Mouse (Mus musculus): ENCODE results near the gene Etv1. TPM values are rescaled to one million over a fixed set of nuclear protein-coding genes. Genes with fewer than 3 reads are reported as not detected.
"Not testable (repeated sequence)": the region's sequence is repeated elsewhere in the genome, so short reads cannot be mapped to it uniquely, and the experiment has no call there.

Etv1 gene
- polyA plus RNA-seq, 1 experiment from 2014 or later, result 12.8 TPM

DNA sequence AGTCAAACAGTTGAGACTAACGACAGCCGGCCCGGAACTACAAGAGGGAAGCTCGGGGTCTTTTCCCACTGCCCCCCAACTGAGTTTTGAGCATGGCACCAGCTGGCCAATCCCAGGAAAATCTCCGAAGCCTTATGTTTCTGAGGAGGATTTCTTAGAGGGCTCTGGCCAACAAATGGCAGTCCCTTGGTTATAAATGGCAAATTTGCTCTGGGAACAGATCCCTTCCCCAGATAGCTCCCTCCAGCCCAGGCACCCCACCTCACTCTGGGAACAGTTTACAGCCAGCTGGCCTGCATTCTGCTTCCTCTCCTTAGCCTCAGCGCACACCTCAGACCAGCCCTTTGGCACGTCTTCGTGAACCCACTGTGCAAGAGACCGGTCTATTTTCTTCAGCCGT is 53.8 kb downstream of the Etv1 start:
- WGBS, result 84% methylated on average over 10 of the region's 10 CpGs
- H3K9ac ChIP-seq (ENCODE audit: low read depth, low read length), result no peak overlapping the region
- H3K27ac ChIP-seq, result no peak overlapping the region
- H3K4me2 ChIP-seq (ENCODE audit: low read length), result no peak overlapping the region
- no peaks in the 10 kb centered on the region for H3K4me1 ChIP-seq (replicated peaks; ENCODE audit: insufficient read depth, low read length)
- no peaks in the 10 kb centered on the region for H3K27me3 ChIP-seq (ENCODE audit: insufficient read depth, low read length)
- H3K9me3 ChIP-seq (replicated peaks; ENCODE audit: low read length), result no peaks in the 10 kb centered on the region
- ATAC-seq (replicated peaks; ENCODE audit: low FRiP score, low read depth) (no peak), DNase-seq (ENCODE audit: low spot score) (no peak)
- peaks cover 2% of the 10 kb centered on the region; the same call in 1 of the 2 replicates for H3K36me3 ChIP-seq (ENCODE audit: insufficient read depth, low read length)
- TF ChIP-seq CTCF (IDR thresholded peaks at IDR 0.05; ENCODE audit: low read depth), result no peak
- no peak overlapping the region for H3K4me3 ChIP-seq (replicated peaks; ENCODE audit: low read depth, low read length)

DNA sequence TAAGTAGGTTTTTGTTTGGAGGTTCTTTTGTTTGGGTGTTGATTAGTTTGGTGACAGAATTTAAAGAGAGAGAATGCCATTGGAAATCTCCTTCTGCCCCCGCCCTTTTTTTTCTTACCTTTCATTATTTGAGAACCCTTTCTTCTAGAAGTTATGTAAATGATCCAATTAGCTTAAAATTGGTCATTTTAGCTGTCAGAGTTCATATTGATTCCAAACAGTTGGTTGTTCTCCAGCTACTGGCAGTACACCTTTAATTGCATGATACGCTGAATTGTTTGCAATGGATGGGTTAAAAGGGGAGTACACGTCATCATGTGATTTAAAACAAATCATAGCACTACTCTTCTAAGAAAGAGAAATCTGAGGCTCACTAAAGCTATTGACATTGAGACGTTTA is 55.4 kb downstream of the Etv1 start:
- H3K9me3 ChIP-seq (replicated peaks; ENCODE audit: low read length), result no peaks in the 10 kb centered on the region
- ATAC-seq (replicated peaks; ENCODE audit: low FRiP score, low read depth) (no peak), DNase-seq (ENCODE audit: low spot score) (no peak)
- no peak overlapping the region for H3K4me2 ChIP-seq (ENCODE audit: low read length)
- H3K27me3 ChIP-seq (ENCODE audit: insufficient read depth, low read length), result no peaks in the 10 kb centered on the region
- TF ChIP-seq CTCF (IDR thresholded peaks at IDR 0.05; ENCODE audit: low read depth), result no peak
- H3K36me3 ChIP-seq (ENCODE audit: insufficient read depth, low read length), result peaks cover 2% of the 10 kb centered on the region; the same call in 1 of the 2 replicates
- no peak overlapping the region for H3K9ac ChIP-seq (ENCODE audit: low read depth, low read length)
- 76% methylated on average over 4 of the region's 4 CpGs for WGBS
- H3K4me3 ChIP-seq (replicated peaks; ENCODE audit: low read depth, low read length), result no peak overlapping the region
- no peak overlapping the region for H3K27ac ChIP-seq
- H3K4me1 ChIP-seq (replicated peaks; ENCODE audit: insufficient read depth, low read length), result no peaks in the 10 kb centered on the region

GRCm38 (mm10) chr12:38834986-38835385 is 55.8 kb downstream of the Etv1 start:
- not testable (repeated sequence) for ATAC-seq (replicated peaks; ENCODE audit: low FRiP score, low read depth); DNase-seq (ENCODE audit: low spot score); H3K4me1 ChIP-seq (replicated peaks; ENCODE audit: insufficient read depth, low read length); H3K27ac ChIP-seq; H3K9ac ChIP-seq (ENCODE audit: low read depth, low read length); H3K4me2 ChIP-seq (ENCODE audit: low read length); H3K27me3 ChIP-seq (ENCODE audit: insufficient read depth, low read length); H3K4me3 ChIP-seq (replicated peaks; ENCODE audit: low read depth, low read length); H3K9me3 ChIP-seq (replicated peaks; ENCODE audit: low read length); H3K36me3 ChIP-seq (ENCODE audit: insufficient read depth, low read length)
- WGBS, result 88% methylated on average over 6 of the region's 8 CpGs

DNA sequence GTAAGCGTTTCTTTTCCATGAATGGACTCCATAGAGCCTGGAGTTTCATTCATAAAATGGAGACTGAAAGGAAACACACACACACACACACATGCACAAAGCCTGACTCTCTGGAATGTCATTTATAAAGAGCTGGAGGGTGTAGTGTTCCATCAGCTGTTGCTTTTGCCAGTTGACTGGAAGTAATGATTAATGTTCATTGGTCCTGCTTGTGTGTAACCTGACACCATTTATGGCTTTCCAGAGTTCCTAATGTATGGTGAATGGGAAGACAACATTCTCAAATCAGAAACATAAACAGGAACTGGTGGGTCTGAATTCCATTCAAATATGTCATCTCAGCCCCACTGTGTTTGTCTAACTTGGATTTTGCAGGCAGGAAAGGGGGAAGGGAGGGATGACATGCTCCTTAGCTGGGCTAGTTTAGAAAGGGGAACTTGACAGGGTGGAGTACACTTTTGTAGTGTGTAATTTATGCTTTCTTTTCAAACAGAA is 64.7 kb downstream of the Etv1 start:
- 0 out of 2 replicates have a peak, but pooled peaks cover 5% of the 10 kb centered on the region for H3K4me1 ChIP-seq (replicated peaks; ENCODE audit: insufficient read depth, low read length)
- peak; percentile 98 for ATAC-seq (replicated peaks; ENCODE audit: low FRiP score, low read depth)
- H3K9ac ChIP-seq (ENCODE audit: low read depth, low read length), result no peak overlapping the region
- WGBS, result 18% methylated on average over 1 of the region's 1 CpGs
- H3K4me3 ChIP-seq (replicated peaks; ENCODE audit: low read depth, low read length), result no peak overlapping the region
- no peaks in the 10 kb centered on the region for H3K27me3 ChIP-seq (ENCODE audit: insufficient read depth, low read length)
- DNase-seq (ENCODE audit: low spot score), result peak; percentile 95
- no peaks in the 10 kb centered on the region for H3K36me3 ChIP-seq (ENCODE audit: insufficient read depth, low read length)
- H3K4me2 ChIP-seq (ENCODE audit: low read length), result no peak overlapping the region
- no peak for TF ChIP-seq CTCF (IDR thresholded peaks at IDR 0.05; ENCODE audit: low read depth)
- H3K27ac ChIP-seq, result no peak overlapping the region
- H3K9me3 ChIP-seq (replicated peaks; ENCODE audit: low read length), result no peaks in the 10 kb centered on the region

- H3K9me3 ChIP-seq (replicated peaks; ENCODE audit: low read length), result no peaks in the 10 kb centered on the region
- no peak overlapping the region for H3K27ac ChIP-seq
- H3K4me2 ChIP-seq (ENCODE audit: low read length), result no peak overlapping the region
- 0 out of 2 replicates have a peak, but pooled peaks cover 5% of the 10 kb centered on the region for H3K4me1 ChIP-seq (replicated peaks; ENCODE audit: insufficient read depth, low read length)
- no peak overlapping the region for H3K9ac ChIP-seq (ENCODE audit: low read depth, low read length)
- no peaks in the 10 kb centered on the region for H3K36me3 ChIP-seq (ENCODE audit: insufficient read depth, low read length)
- ATAC-seq (replicated peaks; ENCODE audit: low FRiP score, low read depth), result no peak
- H3K27me3 ChIP-seq (ENCODE audit: insufficient read depth, low read length), result no peaks in the 10 kb centered on the region
- no peak for TF ChIP-seq CTCF (IDR thresholded peaks at IDR 0.05; ENCODE audit: low read depth)
- no peak overlapping the region for H3K4me3 ChIP-seq (replicated peaks; ENCODE audit: low read depth, low read length)
- 75% methylated on average over 6 of the region's 6 CpGs for WGBS
- DNase-seq (ENCODE audit: low spot score), result no peak
Measured at GRCm38 (mm10) chr12:38847500-38848261, 68.5 kb downstream of the Etv1 start.

GRCm38 (mm10) chr12:38849994-38850393 is 70.8 kb downstream of the Etv1 start:
- Histone ChIP-seq H3K4me1 (replicated peaks; ENCODE audit: insufficient read depth, low read length) (no peaks in the 10 kb centered on the region), H3K27me3 (ENCODE audit: insufficient read depth, low read length) (no peaks in the 10 kb centered on the region), H3K9me3 (replicated peaks; ENCODE audit: low read length) (no peaks in the 10 kb centered on the region), H3K4me3 (replicated peaks; ENCODE audit: low read depth, low read length) (no peak overlapping the region), H3K4me2 (ENCODE audit: low read length) (no peak overlapping the region), H3K9ac (ENCODE audit: low read depth, low read length) (no peak overlapping the region), H3K36me3 (ENCODE audit: insufficient read depth, low read length) (no peaks in the 10 kb centered on the region), H3K27ac (no peak overlapping the region)
- DNase-seq (ENCODE audit: low spot score), result no peak
- TF ChIP-seq CTCF (IDR thresholded peaks at IDR 0.05; ENCODE audit: low read depth), result no peak
- 60% methylated on average over 5 of the region's 5 CpGs for WGBS
- no peak for ATAC-seq (replicated peaks; ENCODE audit: low FRiP score, low read depth)
